Mouse (Mus musculus): ENCODE data around the gene Capn7. TPM values are rescaled to one million over a fixed set of nuclear protein-coding genes. Genes with fewer than 3 reads are reported as not detected.

Capn7 gene
- total and polyA plus RNA-seq, 3 experiments = 27.9 to 45.0 (median 33.3) TPM

GRCm38 (mm10) chr14:31313192-31313591 is 23.2 kb upstream of the Capn7 start:
- H3K4me2 ChIP-seq (ENCODE audit: insufficient read depth, low read depth, poor library complexity, severe bottlenecking) = no peak overlapping the region
- peaks cover 8 to 50% of the 10 kb centered on the region in 2 experiments for H3K4me1 ChIP-seq (ENCODE audit: control insufficient read depth in 1 of 2, insufficient read depth in 2 of 2)
- H3K9me3 ChIP-seq (replicated peaks; ENCODE audit: low read length) = no peaks in the 10 kb centered on the region
- dilution Hi-C loops (cut with MboI; ENCODE audit: extremely low pct_ligation_motif_present, extremely low pct_unique_long_range_greater_than_20kb, low sequenced_read_pairs) (no loop called here), in situ Hi-C loops (cut with MboI; ENCODE audit: low pct_ligation_motif_present, low pct_unique_long_range_greater_than_20kb, low sequenced_read_pairs) (no loop called here)
- no peaks in the 10 kb centered on the region for H3K36me3 ChIP-seq (replicated peaks in 1 of 2; ENCODE audit: control insufficient read depth in 1 of 2, insufficient read depth in 1 of 2, low read length in 1 of 2)
- no peak overlapping the region for H3K4me3 ChIP-seq (replicated peaks in 1 of 3; ENCODE audit: low read depth in 2 of 3, low read length in 2 of 3, poor library complexity in 1 of 3)
- no peaks in the 10 kb centered on the region for H3K27me3 ChIP-seq (replicated peaks)
- no peak overlapping the region for H3K27ac ChIP-seq (ENCODE audit: insufficient read depth, low read depth)
- no peak overlapping the region for H3K9ac ChIP-seq (ENCODE audit: insufficient read depth, low read depth)
- peak; percentile 60 for DNase-seq (ENCODE audit: extremely low read depth)
- TF ChIP-seq ZNF384 (IDR thresholded peaks at IDR 0.05; ENCODE audit: low read depth, low read length) (peak; percentile 88), TCF12 (IDR thresholded peaks at IDR 0.05; ENCODE audit: low read depth, low read length) (0 out of 2 replicates have a peak, but pooled peaks have one; percentile 48), GABPA (IDR thresholded peaks at IDR 0.05; ENCODE audit: insufficient replicate concordance, low read depth, low read length) (no peak), JUN (IDR thresholded peaks at IDR 0.05; ENCODE audit: insufficient read depth, low read depth, low read length) (no peak), TBP (conservative IDR thresholded peaks at IDR 0.05; ENCODE audit: low read depth, low read length) (no peak), MEF2A (IDR thresholded peaks at IDR 0.05; ENCODE audit: borderline replicate concordance, low read depth, low read length) (no peak), RCOR1 (conservative IDR thresholded peaks at IDR 0.05; ENCODE audit: low read depth, low read length) (no peak), EP300 (IDR thresholded peaks at IDR 0.05; ENCODE audit: low read length) (peak; percentile 53; the same call in 1 of the 2 replicates), IRF4 (IDR thresholded peaks at IDR 0.05; ENCODE audit: low read depth, low read length) (no peak), CTCF (conservative IDR thresholded peaks at IDR 0.05 in 1 of 2, IDR thresholded peaks at IDR 0.05 in 1 of 2; ENCODE audit: low read depth in 2 of 2, low read length in 2 of 2) (no peak), ETS1 (conservative IDR thresholded peaks at IDR 0.05; ENCODE audit: low read depth, low read length) (peak; percentile 43; the same call in 1 of the 2 replicates), KAT2A (IDR thresholded peaks at IDR 0.05; ENCODE audit: insufficient replicate concordance, low read length) (no peak)
- H3K79me2 ChIP-seq (replicated peaks; ENCODE audit: control insufficient read depth, extremely low read depth, insufficient read depth, poor library complexity, severe bottlenecking) = no peaks in the 10 kb centered on the region

- H3K36me3 ChIP-seq (replicated peaks in 1 of 2; ENCODE audit: control insufficient read depth in 1 of 2, insufficient read depth in 1 of 2, low read length in 1 of 2) = no peaks in the 10 kb centered on the region
- TF ChIP-seq RAD21 (IDR thresholded peaks at IDR 0.05; ENCODE audit: low read depth, low read length) (no peak), MAZ (IDR thresholded peaks at IDR 0.05; ENCODE audit: low read depth, low read length) (no peak), KAT2A (IDR thresholded peaks at IDR 0.05; ENCODE audit: insufficient replicate concordance, low read length) (no peak), POLR2A (IDR thresholded peaks at IDR 0.05; ENCODE audit: low read depth, low read length) (no peak), ELF1 (IDR thresholded peaks at IDR 0.05; ENCODE audit: low read depth, low read length) (no peak), BHLHE40 (IDR thresholded peaks at IDR 0.05; ENCODE audit: low read depth, low read length) (no peak), SMC3 (IDR thresholded peaks at IDR 0.05; ENCODE audit: low read depth, low read length) (no peak), ETS1 (conservative IDR thresholded peaks at IDR 0.05; ENCODE audit: low read depth, low read length) (no peak), TBP (conservative IDR thresholded peaks at IDR 0.05; ENCODE audit: low read depth, low read length) (no peak), ZNF384 (IDR thresholded peaks at IDR 0.05; ENCODE audit: low read depth, low read length) (no peak), SIN3A (IDR thresholded peaks at IDR 0.05; ENCODE audit: low read length) (no peak), ZC3H11A (IDR thresholded peaks at IDR 0.05; ENCODE audit: low read depth, low read length) (no peak), GABPA (IDR thresholded peaks at IDR 0.05; ENCODE audit: insufficient replicate concordance, low read depth, low read length) (no peak), NRF1 (IDR thresholded peaks at IDR 0.05; ENCODE audit: low read depth, low read length) (no peak), EP300 (IDR thresholded peaks at IDR 0.05; ENCODE audit: low read length) (no peak), CHD1 (IDR thresholded peaks at IDR 0.05; ENCODE audit: low read depth, low read length) (no peak), ZKSCAN1 (IDR thresholded peaks at IDR 0.05; ENCODE audit: borderline replicate concordance, low read depth, low read length) (no peak), TCF12 (IDR thresholded peaks at IDR 0.05; ENCODE audit: low read depth, low read length) (no peak)
These were observed 19.8 kb upstream of the Capn7 start for GRCm38 (mm10) chr14:31316613-31317012.

More at GRCm38 (mm10) chr14:31316613-31317012, 19.8 kb upstream of the Capn7 start:
- Histone ChIP-seq H3K27ac (ENCODE audit: insufficient read depth, low read depth) (no peak overlapping the region), H3K4me1 (ENCODE audit: control insufficient read depth in 1 of 2, insufficient read depth in 2 of 2) (peaks cover 8 to 44% of the 10 kb centered on the region in 2 experiments), H3K4me3 (replicated peaks in 1 of 3; ENCODE audit: low read depth in 2 of 3, low read length in 2 of 3, poor library complexity in 1 of 3) (no peak overlapping the region), H3K79me2 (replicated peaks; ENCODE audit: control insufficient read depth, extremely low read depth, insufficient read depth, poor library complexity, severe bottlenecking) (no peaks in the 10 kb centered on the region), H3K9me3 (replicated peaks; ENCODE audit: low read length) (no peaks in the 10 kb centered on the region), H3K4me2 (ENCODE audit: insufficient read depth, low read depth, poor library complexity, severe bottlenecking) (no peak overlapping the region), H3K9ac (ENCODE audit: insufficient read depth, low read depth) (no peak overlapping the region), H3K27me3 (replicated peaks) (no peaks in the 10 kb centered on the region)
- DNase-seq (ENCODE audit: extremely low read depth) = no peak
- dilution Hi-C loops (cut with MboI; ENCODE audit: extremely low pct_ligation_motif_present, extremely low pct_unique_long_range_greater_than_20kb, low sequenced_read_pairs) = no loop called here
- in situ Hi-C loops (cut with MboI; ENCODE audit: low pct_ligation_motif_present, low pct_unique_long_range_greater_than_20kb, low sequenced_read_pairs) = loop anchor here (5.0 kb wide), 1 partner anchor 44 kb away; no protein-coding TSS in a partner anchor
